Mouse (Mus musculus) MEL (cell line): Measurements from ENCODE around the gene Tprg. TPM values are rescaled to one million over a fixed set of nuclear protein-coding genes. Genes with fewer than 3 reads are reported as not detected.

ENCODE experiments used
- DNase-seq: peaks from one replicate; pipeline ENCODE4 v3.0.0; 2011; ENCODE audit warnings: low read depth, low spot score
- H3K27ac ChIP-seq: 2 replicates; pipeline ENCODE4 v1.5.1; 2012; ENCODE audit warnings: low read depth, mild to moderate bottlenecking, control low read depth, low read length, moderate library complexity; ENCODE audit not compliant: control insufficient read depth
- H3K27me3 ChIP-seq, 2 experiments: fragments of 150-350 bp in 1 of 2; sonication (generic) in 1 of 2; 2 replicates each; pipeline ENCODE4 v1.6.1; 2012; ENCODE audit warnings: low read length in 2 of 2, mild to moderate bottlenecking in 2 of 2, improper control_type of control experiment in 1 of 2, moderate library complexity in 1 of 2; ENCODE audit not compliant: insufficient read depth in 2 of 2, control insufficient read depth in 1 of 2
- H3K36me3 ChIP-seq, 2 experiments: 2 replicates each; pipeline ENCODE4 v1.6.1; 2012 to 2014; ENCODE audit warnings: low read length in 2 of 2, improper control_type of control experiment in 1 of 2, inconsistent platforms in 1 of 2, mild to moderate bottlenecking in 1 of 2; ENCODE audit not compliant: insufficient read depth in 2 of 2, control insufficient read depth in 1 of 2
- H3K4me1 ChIP-seq, 2 experiments: fragments of 150-350 bp in 1 of 2; sonication (generic) in 1 of 2; 2 replicates each; pipeline ENCODE4 v1.6.1; 2012; ENCODE audit warnings: low read length in 2 of 2, improper control_type of control experiment in 1 of 2, mild to moderate bottlenecking in 1 of 2; ENCODE audit not compliant: insufficient read depth in 2 of 2, control insufficient read depth in 1 of 2
- H3K4me3 ChIP-seq, 2 experiments: fragments of 150-350 bp in 1 of 2; sonication (generic) in 1 of 2; 2 replicates each; pipeline ENCODE4 v1.5.1; 2012; ENCODE audit warnings: low read depth in 2 of 2, low read length in 2 of 2, mild to moderate bottlenecking in 2 of 2, moderate library complexity in 2 of 2, control low read depth in 1 of 2, improper control_type of control experiment in 1 of 2; ENCODE audit not compliant: control insufficient read depth in 1 of 2, insufficient read depth in 1 of 2
- H3K79me2 ChIP-seq: 2 replicates; pipeline ENCODE4 v1.6.1; 2012; ENCODE audit warnings: mild to moderate bottlenecking, low read length, moderate library complexity; ENCODE audit not compliant: control insufficient read depth, poor library complexity, insufficient read depth
- H3K9ac ChIP-seq: 2 replicates; pipeline ENCODE4 v1.6.1; 2012; ENCODE audit warnings: low read depth, mild to moderate bottlenecking, control low read depth, low read length, moderate library complexity; ENCODE audit not compliant: control insufficient read depth, poor library complexity, severe bottlenecking
- H3K9me3 ChIP-seq: fragments of 150-350 bp; sonication (generic); replicated peaks from 2 replicates; pipeline ENCODE4 v1.6.1; 2012; ENCODE audit warnings: mild to moderate bottlenecking, low read length, improper control_type of control experiment, moderate library complexity; ENCODE audit not compliant: insufficient read depth
- ELF1 ChIP-seq: IDR thresholded peaks from 2 replicates; pipeline ENCODE4 v1.6.1; 2014; ENCODE audit warnings: low read depth, mild to moderate bottlenecking, inconsistent platforms, low read length, improper control_type of control experiment, moderate library complexity
- ETS1 ChIP-seq: IDR thresholded peaks from 2 replicates; pipeline ENCODE4 v1.6.1; 2012; ENCODE audit warnings: low read depth, mild to moderate bottlenecking, inconsistent platforms, low read length, improper control_type of control experiment, moderate library complexity
- GABPA ChIP-seq: IDR thresholded peaks from 2 replicates; pipeline ENCODE4 v1.6.1; 2012; ENCODE audit warnings: low read depth, mild to moderate bottlenecking, inconsistent platforms, low read length, improper control_type of control experiment, moderate library complexity
- KAT2A ChIP-seq: conservative IDR thresholded peaks from 2 replicates; pipeline ENCODE4 v1.6.1; 2012; ENCODE audit warnings: low read depth, low read length, improper control_type of control experiment, inconsistent platforms
- MAFK ChIP-seq: IDR thresholded peaks from 2 replicates; pipeline ENCODE4 v1.6.1; 2011; ENCODE audit warnings: low read depth, mild to moderate bottlenecking, low read length, improper control_type of control experiment, borderline replicate concordance
- MEF2A ChIP-seq: IDR thresholded peaks from 2 replicates; pipeline ENCODE4 v1.6.1; 2014; ENCODE audit warnings: low read depth, mild to moderate bottlenecking, inconsistent platforms, low read length, improper control_type of control experiment; ENCODE audit not compliant: poor library complexity, insufficient replicate concordance, severe bottlenecking; ENCODE audit errors: extremely low read depth
- MYB ChIP-seq: IDR thresholded peaks from 2 replicates; pipeline ENCODE4 v1.6.1; 2011; ENCODE audit warnings: mild to moderate bottlenecking, low read depth, low read length, improper control_type of control experiment
- NELFE ChIP-seq: IDR thresholded peaks from 2 replicates; pipeline ENCODE4 v1.6.1; 2011; ENCODE audit warnings: low read depth, low read length, improper control_type of control experiment
- NRF1 ChIP-seq: IDR thresholded peaks from 2 replicates; pipeline ENCODE4 v1.6.1; 2014; ENCODE audit warnings: low read depth, mild to moderate bottlenecking, inconsistent platforms, low read length, improper control_type of control experiment, moderate library complexity; ENCODE audit not compliant: poor library complexity, insufficient read depth, severe bottlenecking
- POLR2A ChIP-seq, 2 experiments: IDR thresholded peaks; 2 replicates each; pipeline ENCODE4 v1.6.1; 2011 to 2012; ENCODE audit warnings: low read length in 2 of 2, mild to moderate bottlenecking in 2 of 2, control low read depth in 1 of 2, improper control_type of control experiment in 1 of 2, low read depth in 1 of 2, moderate library complexity in 1 of 2; ENCODE audit not compliant: control insufficient read depth in 1 of 2, insufficient read depth in 1 of 2, poor library complexity in 1 of 2
- RAD21 ChIP-seq: IDR thresholded peaks from 2 replicates; pipeline ENCODE4 v1.6.1; 2011; ENCODE audit warnings: mild to moderate bottlenecking, low read depth, low read length, improper control_type of control experiment
- TAL1 ChIP-seq: IDR thresholded peaks from 2 replicates; pipeline ENCODE4 v1.6.1; 2012; ENCODE audit warnings: mild to moderate bottlenecking, inconsistent platforms, low read length, moderate library complexity, mixed read lengths
- TBP ChIP-seq: IDR thresholded peaks from 2 replicates; pipeline ENCODE4 v1.8.0; 2011; ENCODE audit warnings: low read depth, low read length, improper control_type of control experiment
- UBTF ChIP-seq: IDR thresholded peaks from 2 replicates; pipeline ENCODE4 v1.6.1; 2012; ENCODE audit warnings: low read depth, mild to moderate bottlenecking, inconsistent platforms, low read length, improper control_type of control experiment, moderate library complexity, borderline replicate concordance; ENCODE audit not compliant: insufficient read depth
- USF2 ChIP-seq, 2 experiments: IDR thresholded peaks; 2 replicates each; pipeline ENCODE4 v1.6.1; 2011 to 2012; ENCODE audit warnings: improper control_type of control experiment in 2 of 2, low read length in 2 of 2, borderline replicate concordance in 1 of 2, inconsistent platforms in 1 of 2, low read depth in 1 of 2, mild to moderate bottlenecking in 1 of 2; ENCODE audit not compliant: insufficient read depth in 1 of 2
- ZKSCAN1 ChIP-seq: IDR thresholded peaks from 2 replicates; pipeline ENCODE4 v1.6.1; 2012; ENCODE audit warnings: low read depth, mild to moderate bottlenecking, inconsistent platforms, low read length, improper control_type of control experiment, moderate library complexity
- ZMIZ1 ChIP-seq: IDR thresholded peaks from 2 replicates; pipeline ENCODE4 v1.6.1; 2012; ENCODE audit warnings: low read depth, mild to moderate bottlenecking, inconsistent platforms, low read length, improper control_type of control experiment, moderate library complexity
- ZNF384 ChIP-seq: IDR thresholded peaks from 2 replicates; pipeline ENCODE4 v1.6.1; 2012; ENCODE audit warnings: low read depth, mild to moderate bottlenecking, inconsistent platforms, low read length, improper control_type of control experiment
- polyA plus RNA-seq, 2 experiments: library from polyadenylated mRNA; stranded (reverse) in 1 of 2; unstranded in 1 of 2; fragments of >175 nt in 1 of 2; fragments of >200 nt in 1 of 2; gene quantifications; 2 replicates each; pipeline versions ENCODE4 v1.2.1 to v1.2.4; 2012; ENCODE audit warnings: low replicate concordance in 2 of 2, low read depth in 1 of 2; ENCODE audit not compliant: insufficient read length in 2 of 2, insufficient read depth in 1 of 2, missing spikeins in 1 of 2
- total RNA-seq: library from RNA; depleted of rRNA; stranded (reverse); fragments of 300-350 nt; gene quantifications from 2 replicates; pipeline ENCODE4 v1.2.3, GENCODE M21; 2012

Tprg gene
- total and polyA plus RNA-seq, 3 experiments = not detected

DNA sequence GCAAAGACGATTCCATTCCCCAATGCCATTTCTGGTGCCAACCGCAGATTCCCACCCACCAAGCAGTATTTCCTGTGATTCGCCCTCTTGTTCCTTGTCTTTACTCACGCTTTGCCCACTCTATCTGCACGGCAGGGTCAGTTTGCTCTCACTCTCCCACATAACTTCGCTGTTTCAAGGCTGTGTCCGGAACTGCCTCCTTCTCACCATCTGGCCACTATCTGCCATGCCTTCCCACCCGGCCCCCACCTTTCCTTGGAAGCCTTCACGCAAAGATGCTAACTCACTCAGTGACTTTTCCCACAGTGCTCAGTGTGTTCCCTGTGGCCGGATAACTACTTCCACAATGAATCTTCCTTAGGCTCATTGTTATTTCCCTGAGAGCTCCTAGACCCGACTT is 21.4 kb upstream of the Tprg start:
- H3K79me2 ChIP-seq = no peaks in the 10 kb centered on the region
- no peak overlapping the region for H3K4me3 ChIP-seq
- no peaks in the 10 kb centered on the region for H3K9me3 ChIP-seq
- no peaks in the 10 kb centered on the region for H3K27me3 ChIP-seq
- H3K9ac ChIP-seq = no peak overlapping the region
- no peaks in the 10 kb centered on the region for H3K36me3 ChIP-seq
- no peaks in the 10 kb centered on the region for H3K4me1 ChIP-seq
- TF ChIP-seq TBP = no peak
- no peak for TF ChIP-seq MAFK
- no peak for TF ChIP-seq ETS1
- TF ChIP-seq ZKSCAN1 = no peak
- no peak for DNase-seq
- H3K27ac ChIP-seq = no peak overlapping the region

DNA sequence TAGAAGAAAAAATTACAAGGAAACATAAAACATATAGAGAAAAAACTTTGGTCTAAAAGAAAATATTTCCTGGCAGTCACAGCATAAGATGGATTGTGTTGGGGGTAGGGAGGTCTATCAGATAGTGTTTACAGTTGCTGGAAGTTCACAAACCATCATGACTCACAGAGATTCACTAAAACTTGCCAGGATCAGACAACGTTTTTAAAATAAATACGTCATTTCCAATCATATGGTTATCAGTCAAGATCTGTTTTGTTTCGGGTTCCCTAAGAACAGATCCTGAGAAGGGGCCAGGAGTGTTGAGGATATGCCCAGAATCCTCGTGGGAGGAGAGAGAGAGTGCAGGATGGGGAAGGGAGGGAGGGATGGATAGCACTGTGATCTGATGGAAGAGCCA is 18.3 kb upstream of the Tprg start:
- H3K4me3 ChIP-seq = no peak overlapping the region
- no peaks in the 10 kb centered on the region for H3K4me1 ChIP-seq
- H3K36me3 ChIP-seq = no peaks in the 10 kb centered on the region
- TF ChIP-seq POLR2A (IDR thresholded peaks at IDR 0.05; ENCODE audit: control insufficient read depth in 1 of 2, insufficient read depth in 1 of 2, low read depth in 1 of 2, low read length in 2 of 2, poor library complexity in 1 of 2) = no peak
- H3K9me3 ChIP-seq = no peaks in the 10 kb centered on the region
- H3K79me2 ChIP-seq = no peaks in the 10 kb centered on the region
- DNase-seq = no peak
- H3K27ac ChIP-seq = no peak overlapping the region
- no peaks in the 10 kb centered on the region for H3K27me3 ChIP-seq
- no peak overlapping the region for H3K9ac ChIP-seq

DNA sequence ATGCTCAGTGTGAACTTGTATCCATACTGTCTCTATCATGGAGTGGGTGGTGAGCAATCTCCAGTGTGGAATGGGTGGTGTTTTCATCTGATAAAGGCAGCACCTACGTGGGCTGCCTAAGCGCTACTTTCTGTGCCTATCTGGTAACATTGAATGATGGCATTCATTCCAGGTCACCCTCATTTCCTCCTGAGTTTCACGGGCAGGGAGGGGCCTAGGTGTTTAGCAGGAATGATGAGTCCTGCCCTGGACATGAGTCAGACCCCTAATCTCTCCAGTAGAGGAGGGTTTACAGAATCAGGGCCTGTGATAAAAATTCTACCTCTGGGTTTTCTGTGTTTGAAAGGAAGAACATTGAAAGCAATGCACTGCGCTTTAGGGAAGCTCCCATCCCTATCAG is 4.1 kb upstream of the Tprg start:
- no peak overlapping the region for H3K9ac ChIP-seq
- H3K36me3 ChIP-seq = no peaks in the 10 kb centered on the region
- no peak for TF ChIP-seq MYB
- TF ChIP-seq USF2 (IDR thresholded peaks at IDR 0.05; ENCODE audit: borderline replicate concordance in 1 of 2, insufficient read depth in 1 of 2, low read depth in 1 of 2, low read length in 2 of 2) = no peak
- no peak for TF ChIP-seq TBP
- no peak for TF ChIP-seq NRF1
- TF ChIP-seq UBTF = no peak
- no peak for TF ChIP-seq KAT2A
- TF ChIP-seq ZMIZ1 = no peak
- TF ChIP-seq TAL1 = no peak
- TF ChIP-seq ELF1 = no peak
- TF ChIP-seq MEF2A = no peak
- TF ChIP-seq ZNF384 = no peak
- no peak for TF ChIP-seq GABPA
- no peak for TF ChIP-seq RAD21
- TF ChIP-seq NELFE = no peak
- H3K27ac ChIP-seq = no peak overlapping the region
- H3K4me3 ChIP-seq = no peak overlapping the region
- H3K4me1 ChIP-seq = no peaks in the 10 kb centered on the region
- no peaks in the 10 kb centered on the region for H3K79me2 ChIP-seq
- H3K9me3 ChIP-seq = no peaks in the 10 kb centered on the region
- no peak for DNase-seq
- H3K27me3 ChIP-seq = no peaks in the 10 kb centered on the region
